Mouse (Mus musculus) brain, embryonic 14.5 days (tissue): ENCODE data around the gene Sema3b. TPM values are rescaled to one million over a fixed set of nuclear protein-coding genes. Genes with fewer than 3 reads are reported as not detected.

ENCODE experiments used
- DNase-seq: peaks from one replicate; pipeline ENCODE4 v3.0.0-alpha.2; 2011; ENCODE audit warnings: low read depth
- CTCF ChIP-seq: fragments of 200-500 bp; IDR thresholded peaks from 2 replicates; pipeline ENCODE4 v1.5.1; 2012; ENCODE audit warnings: inconsistent platforms, mild to moderate bottlenecking, moderate library complexity, borderline replicate concordance; ENCODE audit not compliant: insufficient read depth, insufficient read length; ENCODE audit errors: extremely low read depth
- POLR2A ChIP-seq: fragments of 200-500 bp; IDR thresholded peaks from 2 replicates; pipeline ENCODE4 v1.6.1; 2012; ENCODE audit warnings: mild to moderate bottlenecking, inconsistent platforms, borderline replicate concordance; ENCODE audit not compliant: poor library complexity, insufficient read depth, insufficient read length, severe bottlenecking; ENCODE audit errors: extremely low read depth
- polyA plus RNA-seq: library from polyadenylated mRNA; depleted of rRNA; stranded (reverse); fragments of >200 nt; gene quantifications from 2 replicates; pipeline ENCODE4 v1.2.3, GENCODE M21; 2012

Sema3b gene
- polyA plus RNA-seq, 1 experiment: 6.7 TPM

DNA sequence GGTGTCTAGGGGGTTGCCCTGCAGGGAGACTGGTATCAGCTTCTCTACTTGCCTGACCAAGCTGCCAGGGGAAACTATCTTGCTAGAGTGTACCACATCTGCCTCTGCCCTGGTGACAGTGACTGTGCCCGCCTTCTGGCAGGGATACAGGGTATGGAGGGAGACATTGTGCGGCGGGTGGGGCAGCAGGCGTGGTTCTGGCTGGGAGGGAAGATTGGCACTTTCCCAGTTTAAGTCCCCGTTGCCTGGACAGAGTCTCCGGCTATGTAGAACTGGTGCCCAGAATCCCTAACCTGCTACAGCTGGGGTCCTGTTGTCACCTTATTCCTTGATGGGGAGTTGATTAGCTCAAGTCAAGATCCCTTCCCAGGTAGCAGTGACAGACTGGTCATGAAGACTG is 23.4 kb upstream of the Sema3b start:
- DNase-seq: peak; percentile 83
- TF ChIP-seq POLR2A (no peak), CTCF (no peak)

DNA sequence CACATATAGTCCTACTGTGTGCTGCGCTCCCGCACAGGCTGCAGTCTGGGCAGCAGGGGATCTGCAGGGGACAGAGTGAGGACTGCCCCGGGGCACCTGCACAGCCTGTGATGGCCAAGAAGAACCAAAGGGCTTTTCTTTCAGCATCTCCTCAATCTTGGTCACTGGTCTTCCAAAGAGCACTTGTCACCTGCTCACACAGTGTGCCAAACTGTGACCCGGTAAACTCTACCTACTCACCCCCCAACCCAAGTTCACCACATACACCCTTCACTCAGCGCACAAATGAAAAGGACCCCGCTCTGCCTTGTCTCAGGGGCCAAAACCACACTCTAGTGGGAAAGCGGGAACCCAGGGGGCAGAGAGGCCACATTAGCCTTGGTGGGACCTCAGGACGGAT is 22.8 kb upstream of the Sema3b start:
- TF ChIP-seq CTCF: no peak
- no peak for TF ChIP-seq POLR2A
- no peak for DNase-seq

DNA sequence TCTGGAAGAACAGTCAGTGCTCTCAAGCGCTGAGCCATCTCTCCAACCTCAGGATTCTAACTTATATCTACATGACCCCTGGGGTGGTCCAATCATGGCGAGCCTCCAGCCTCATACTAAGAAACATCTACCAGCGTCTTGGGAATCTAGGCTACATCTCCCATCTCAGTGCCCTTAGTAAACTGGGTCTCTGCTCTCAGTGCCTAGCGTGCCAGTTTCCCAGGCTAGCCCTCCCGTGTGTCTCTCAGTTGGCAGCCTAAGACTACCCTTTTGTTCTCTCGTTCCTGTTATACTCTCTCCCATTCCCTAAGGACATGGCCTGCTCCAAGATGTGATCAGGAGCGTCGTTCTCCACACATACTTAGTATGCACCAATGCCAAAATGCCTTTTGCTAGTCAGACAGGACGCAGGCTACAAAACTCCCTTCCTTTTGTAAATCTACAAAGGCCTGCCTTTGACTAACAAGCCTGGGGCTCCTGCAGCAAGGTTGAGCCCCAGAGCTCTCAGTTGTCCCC is 22.3 kb upstream of the Sema3b start:
- TF ChIP-seq POLR2A: no peak
- no peak for TF ChIP-seq CTCF

DNA sequence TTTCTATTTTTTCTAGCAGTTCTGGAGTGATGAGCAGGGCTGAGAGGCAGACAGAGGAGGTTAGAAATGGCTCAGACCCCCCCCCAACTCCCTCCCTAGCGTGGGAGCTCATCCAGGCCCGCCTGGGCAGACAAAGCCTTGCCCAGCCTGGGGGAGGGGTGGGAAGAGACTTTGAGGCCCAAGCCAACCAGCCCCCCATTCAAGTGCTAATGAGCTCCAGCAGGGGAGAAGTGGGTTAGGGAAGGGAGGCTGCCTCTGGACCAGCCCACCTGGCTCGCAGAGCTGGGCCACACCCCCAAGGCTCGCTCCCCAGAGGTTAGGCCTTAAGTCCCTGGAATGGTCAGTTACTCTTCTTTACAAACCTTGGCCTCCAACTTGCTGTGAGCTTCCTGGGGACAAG is 21.5 kb upstream of the Sema3b start:
- DNase-seq: peak; percentile 96
- TF ChIP-seq POLR2A (no peak), CTCF (no peak)

More for the DNA sequence above, 22.3 kb upstream of the Sema3b start:
- DNase-seq: peak; percentile 60

DNA sequence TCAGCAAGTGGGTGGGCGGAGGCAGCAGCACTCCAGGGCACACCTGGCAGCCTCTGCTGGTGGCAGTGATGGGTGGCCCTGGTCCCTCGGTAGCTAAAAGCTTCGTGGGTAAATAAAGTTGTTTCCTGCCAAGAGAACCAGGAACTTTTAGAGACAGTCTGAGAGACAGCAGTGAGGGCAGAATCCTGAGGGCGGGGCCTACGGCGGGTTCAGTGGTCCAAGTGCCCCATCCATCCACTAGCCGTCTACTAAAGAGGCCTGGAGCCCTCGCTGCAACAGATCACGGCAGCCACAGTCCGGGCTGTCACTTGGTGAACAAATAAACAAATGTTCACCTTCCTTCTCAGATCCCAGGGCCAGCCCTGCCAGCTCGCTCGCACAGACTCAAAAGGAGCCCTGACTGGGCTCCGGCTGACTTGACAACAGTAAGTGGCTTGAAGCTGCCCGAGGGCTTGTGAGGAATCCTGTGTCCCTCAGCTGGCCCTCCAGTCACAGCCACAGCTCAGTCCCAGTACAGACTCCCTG is 20.9 kb upstream of the Sema3b start:
- TF ChIP-seq POLR2A (no peak), CTCF (no peak)
- peak; percentile 85 for DNase-seq

DNA sequence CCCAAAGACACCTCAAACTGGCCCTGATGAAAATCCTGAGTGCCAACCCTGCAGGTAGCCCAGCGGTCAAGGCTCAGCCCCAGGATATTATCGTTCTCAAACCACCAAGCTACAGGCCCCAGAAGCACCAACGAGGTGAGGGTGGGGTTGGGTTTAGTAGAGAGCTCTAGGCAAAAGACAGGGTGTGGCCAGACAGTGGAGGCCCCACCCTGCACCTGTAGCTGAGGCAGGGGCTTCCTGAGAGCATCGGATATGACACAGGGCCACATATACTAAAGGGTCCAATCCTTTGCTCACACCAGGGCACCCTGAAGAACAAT is 20.3 kb upstream of the Sema3b start:
- no peak for TF ChIP-seq CTCF
- TF ChIP-seq POLR2A: no peak
- DNase-seq: no peak

DNA sequence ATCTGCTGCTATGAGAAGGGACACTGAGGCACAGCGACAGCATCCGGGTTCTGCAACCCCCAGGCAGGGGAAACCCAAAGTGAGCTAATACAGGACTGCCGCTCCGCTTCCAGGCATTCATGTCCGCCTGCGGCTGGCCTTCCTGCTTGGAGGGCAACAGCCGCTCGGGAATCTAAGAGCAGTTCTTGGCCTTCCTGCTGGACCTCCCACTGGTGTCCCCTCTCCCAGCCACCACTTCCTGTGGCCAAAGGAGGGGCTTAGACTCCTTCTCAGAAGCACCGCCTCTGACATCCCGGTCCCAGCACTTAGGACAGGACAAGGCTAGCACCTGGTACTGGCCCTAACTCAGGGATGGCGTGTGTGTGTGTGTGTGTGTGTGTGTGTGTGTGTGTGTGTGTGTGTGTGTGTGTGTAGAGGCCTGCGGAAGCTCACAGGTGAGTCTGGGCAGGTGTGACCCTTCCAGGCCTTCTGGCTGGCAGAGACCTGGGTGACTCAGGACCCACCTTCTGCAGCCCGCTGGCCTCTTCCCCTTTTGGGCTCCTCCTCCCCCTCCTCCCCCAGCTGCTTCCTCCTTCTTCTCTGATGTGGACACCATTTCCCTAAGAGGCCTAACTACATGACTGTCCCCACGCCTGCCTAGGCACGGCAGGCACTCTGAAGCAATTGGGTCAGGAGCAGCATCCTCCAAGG is 19.8 kb upstream of the Sema3b start:
- TF ChIP-seq CTCF (no peak), POLR2A (no peak)
- no peak for DNase-seq

DNA sequence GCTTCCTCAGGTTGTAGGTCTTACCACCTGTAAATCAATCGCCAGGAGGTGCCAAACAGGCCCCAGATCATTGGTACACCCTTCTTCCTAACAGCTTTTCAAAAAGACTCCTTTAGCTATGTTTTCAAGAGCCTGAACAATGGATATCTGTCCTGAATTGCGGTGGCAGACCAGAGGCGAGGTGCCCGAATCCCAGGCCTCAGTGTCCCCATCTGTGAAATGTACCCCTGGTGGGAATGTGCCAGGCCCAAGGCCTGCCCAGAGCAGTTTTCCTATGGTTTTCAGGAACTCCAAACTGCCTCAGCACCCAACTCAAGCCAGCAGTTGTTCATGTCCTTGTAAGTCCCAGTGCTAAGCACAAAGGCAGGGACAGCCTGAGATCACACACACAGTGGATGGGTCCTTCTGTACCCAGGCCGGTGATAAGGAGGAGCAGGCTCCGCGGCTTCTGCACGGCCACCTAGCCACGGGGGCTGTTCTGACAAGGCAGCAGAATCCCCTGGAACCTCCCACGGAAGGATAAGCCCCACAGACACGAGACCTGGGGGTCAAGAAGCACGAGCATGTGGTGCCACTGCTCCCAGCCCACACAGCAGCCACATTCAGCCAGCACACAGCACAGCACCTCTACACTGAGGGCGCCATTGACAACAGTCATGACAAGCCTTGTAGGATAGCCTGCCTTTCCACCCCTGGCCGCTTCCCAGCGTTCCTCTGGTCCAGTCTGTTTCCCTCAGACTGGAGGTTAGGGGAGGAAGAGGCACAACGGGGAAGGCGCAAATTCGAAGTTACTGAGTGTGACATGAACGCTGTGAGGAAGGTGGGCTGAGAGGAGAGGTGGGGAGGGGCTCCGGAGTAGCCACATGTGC is 18.6 kb upstream of the Sema3b start:
- TF ChIP-seq POLR2A (no peak), CTCF (no peak)
- DNase-seq: peak; percentile 47

DNA sequence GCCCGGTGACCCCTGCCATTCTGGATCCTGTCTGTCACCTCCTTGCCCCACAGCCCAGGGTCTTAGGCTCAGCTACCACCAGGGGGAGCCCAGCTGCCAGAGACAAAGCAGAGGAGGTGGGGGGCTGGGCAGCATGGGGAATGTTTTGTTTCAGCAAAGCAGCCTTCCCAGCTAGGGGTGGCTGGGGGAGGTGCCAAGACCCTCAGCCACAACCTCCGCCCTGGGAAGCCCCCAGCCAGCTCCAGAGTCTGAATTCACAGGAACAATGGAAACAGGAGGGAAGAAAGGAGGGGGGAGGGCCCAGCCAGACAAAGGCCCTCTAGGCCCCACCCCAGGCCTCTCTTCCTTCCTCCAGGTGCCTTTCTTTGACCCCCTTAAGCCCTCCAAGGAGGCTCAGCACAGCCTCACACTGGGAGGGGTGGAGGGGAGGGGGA is 17.8 kb upstream of the Sema3b start:
- peak; percentile 98 for DNase-seq
- no peak for TF ChIP-seq POLR2A
- TF ChIP-seq CTCF: peak; percentile 89

DNA sequence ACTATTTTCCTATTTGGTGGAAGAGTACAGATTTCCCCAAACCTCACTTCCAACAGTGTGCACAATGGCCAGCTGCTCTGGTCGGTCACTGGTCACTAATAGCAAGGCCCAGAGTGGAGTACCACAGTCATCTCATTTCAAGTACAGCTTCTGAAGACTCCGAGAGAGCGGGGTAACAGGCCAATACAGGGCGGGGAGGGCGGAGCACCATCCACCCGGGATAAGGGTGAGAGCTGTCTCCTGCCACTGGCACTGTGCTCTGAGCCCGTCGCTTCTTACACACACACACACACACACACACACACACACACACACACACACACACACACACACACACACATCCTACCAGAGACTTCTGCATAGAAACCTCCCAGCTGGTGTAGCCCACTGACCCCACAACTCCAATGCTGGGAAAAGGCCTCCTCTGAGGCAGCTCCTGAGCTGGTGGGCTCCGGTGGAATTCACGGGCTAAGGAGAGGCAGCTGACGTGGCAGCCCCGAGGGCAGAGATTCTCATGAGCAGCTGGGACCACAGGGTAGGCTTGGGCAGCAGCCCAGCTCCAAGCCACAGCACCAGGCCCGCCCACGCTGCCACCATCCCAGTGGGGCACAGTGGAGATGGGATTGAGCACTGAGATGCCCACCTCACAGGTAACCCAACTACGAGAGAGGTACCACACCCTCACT is 17.3 kb upstream of the Sema3b start:
- TF ChIP-seq CTCF: no peak
- DNase-seq: peak; percentile 88
